Mouse (Mus musculus) heart, embryonic 11.5 days (tissue): Measurements from ENCODE around the gene Camk2d. TPM values are rescaled to one million over a fixed set of nuclear protein-coding genes. Genes with fewer than 3 reads are reported as not detected.

Experiments used
- ATAC-seq: fragments of 200-750 bp; cut with Nextera tagmentation; replicated peaks from 2 replicates; pipeline ENCODE4 v1.8.0; 2017; ENCODE audit warnings: moderate library complexity; ENCODE audit not compliant: insufficient number of reproducible peaks, low FRiP score, low TSS enrichment
- H3K27ac ChIP-seq: fragments of 300-500 bp; sonication (generic); 2 replicates; pipeline ENCODE4 v1.5.1; 2014; ENCODE audit warnings: mild to moderate bottlenecking, low read depth, low read length
- H3K27me3 ChIP-seq: fragments of 300-500 bp; sonication (generic); 2 replicates; pipeline ENCODE4 v1.6.1; 2014; ENCODE audit warnings: mild to moderate bottlenecking, low read length, mixed read lengths; ENCODE audit not compliant: control insufficient read depth, insufficient read depth
- H3K36me3 ChIP-seq: fragments of 300-500 bp; sonication (generic); 2 replicates; pipeline ENCODE4 v1.6.1; 2014; ENCODE audit warnings: mild to moderate bottlenecking, low read length, moderate library complexity, mixed read lengths; ENCODE audit not compliant: control insufficient read depth, insufficient read depth
- H3K4me1 ChIP-seq: fragments of 300-500 bp; sonication (generic); 2 replicates; pipeline ENCODE4 v1.6.1; 2014; ENCODE audit warnings: low read length; ENCODE audit not compliant: control insufficient read depth, insufficient read depth
- H3K4me2 ChIP-seq: fragments of 300-500 bp; sonication (generic); 2 replicates; pipeline ENCODE4 v1.6.1; 2014; ENCODE audit warnings: mild to moderate bottlenecking, moderate library complexity
- H3K4me3 ChIP-seq: fragments of 300-500 bp; sonication (generic); 2 replicates; pipeline ENCODE4 v1.5.1; 2014; ENCODE audit warnings: low read depth, low read length
- H3K9ac ChIP-seq: fragments of 300-500 bp; sonication (generic); 2 replicates; pipeline ENCODE4 v1.6.1; 2014; ENCODE audit warnings: mild to moderate bottlenecking, low read depth, low read length, moderate library complexity
- H3K9me3 ChIP-seq: fragments of 300-500 bp; sonication (generic); replicated peaks from 2 replicates; pipeline ENCODE4 v1.6.1; 2016; ENCODE audit warnings: low read length; ENCODE audit not compliant: control insufficient read depth
- WGBS: fragments of 180-500 bp; shearing (Covaris S2); extraction: QIAGEN DNeasy Blood & Tissue Kit; methylation state at CpG from one replicate; pipeline ENCODE4 v1.1.7; 2014; ENCODE audit not compliant: insufficient replicate concordance; 5-methylcytosine and 5-hydroxymethylcytosine counted together
- polyA plus RNA-seq: library from polyadenylated mRNA; unstranded; fragments of >200 nt; fragmentation: Nextera tagmentation; extraction: Ambion mirVana; gene quantifications from 2 replicates; pipeline ENCODE4 v1.2.1, GENCODE M21; 2014

Gene Camk2d
- polyA plus RNA-seq, 1 experiment from 2014 or later = 106 TPM

- H3K9ac ChIP-seq = no peak overlapping the region
- H3K4me2 ChIP-seq = no peak overlapping the region
- H3K4me1 ChIP-seq = no peaks in the 10 kb centered on the region
- H3K9me3 ChIP-seq = no peaks in the 10 kb centered on the region
- ATAC-seq = no peak
- H3K27ac ChIP-seq = no peak overlapping the region
- no peak overlapping the region for H3K4me3 ChIP-seq
- 0 out of 2 replicates have a peak, but pooled peaks cover 3% of the 10 kb centered on the region for H3K36me3 ChIP-seq
- no peaks in the 10 kb centered on the region for H3K27me3 ChIP-seq
- WGBS = 79% methylated on average over 6 of the region's 6 CpGs
These were observed 24.1 kb downstream of the Camk2d start for GRCm38 (mm10) chr3:126620152-126620551.

- Histone ChIP-seq H3K9me3 (no peaks in the 10 kb centered on the region), H3K27ac (no peak overlapping the region), H3K4me1 (no peaks in the 10 kb centered on the region), H3K4me2 (no peak overlapping the region), H3K4me3 (no peak overlapping the region), H3K36me3 (no peaks in the 10 kb centered on the region), H3K27me3 (no peaks in the 10 kb centered on the region), H3K9ac (no peak overlapping the region)
- 95% methylated on average over 2 of the region's 2 CpGs for WGBS
- ATAC-seq = no peak
These were observed 26.4 kb downstream of the Camk2d start for GRCm38 (mm10) chr3:126622509-126622908.

GRCm38 (mm10) chr3:126624994-126625763, 29.1 kb downstream of the Camk2d start:
- WGBS = 86% methylated on average over 11 of the region's 11 CpGs
- Histone ChIP-seq H3K4me1 (peaks cover 11% of the 10 kb centered on the region), H3K9me3 (no peaks in the 10 kb centered on the region), H3K4me3 (no peak overlapping the region), H3K27me3 (no peaks in the 10 kb centered on the region), H3K36me3 (no peaks in the 10 kb centered on the region), H3K9ac (no peak overlapping the region), H3K4me2 (no peak overlapping the region), H3K27ac (no peak overlapping the region)
- ATAC-seq = no peak

GRCm38 (mm10) chr3:126625764-126626040, 29.6 kb downstream of the Camk2d start:
- no peaks in the 10 kb centered on the region for H3K36me3 ChIP-seq
- H3K27ac ChIP-seq = no peak overlapping the region
- no peaks in the 10 kb centered on the region for H3K9me3 ChIP-seq
- no peaks in the 10 kb centered on the region for H3K27me3 ChIP-seq
- WGBS = 85% methylated on average over 8 of the region's 8 CpGs
- no peak overlapping the region for H3K4me3 ChIP-seq
- no peak overlapping the region for H3K4me2 ChIP-seq
- H3K4me1 ChIP-seq = peaks cover 16% of the 10 kb centered on the region
- no peak for ATAC-seq
- H3K9ac ChIP-seq = no peak overlapping the region

- Histone ChIP-seq H3K9ac (no peak overlapping the region), H3K36me3 (no peaks in the 10 kb centered on the region), H3K9me3 (no peaks in the 10 kb centered on the region), H3K27ac (no peak overlapping the region), H3K4me1 (peaks cover 28% of the 10 kb centered on the region), H3K4me3 (no peak overlapping the region), H3K27me3 (no peaks in the 10 kb centered on the region), H3K4me2 (no peak overlapping the region)
- ATAC-seq = no peak
- 87% methylated on average over 4 of the region's 4 CpGs for WGBS
These were observed 31.9 kb downstream of the Camk2d start for GRCm38 (mm10) chr3:126627968-126628367.

GRCm38 (mm10) chr3:126628380-126628779, 32.3 kb downstream of the Camk2d start:
- no peak overlapping the region for H3K9ac ChIP-seq
- ATAC-seq = no peak
- H3K4me1 ChIP-seq = peaks cover 28% of the 10 kb centered on the region
- H3K9me3 ChIP-seq = no peaks in the 10 kb centered on the region
- WGBS = 58% methylated on average over 3 of the region's 3 CpGs
- no peak overlapping the region for H3K4me3 ChIP-seq
- H3K4me2 ChIP-seq = no peak overlapping the region
- H3K36me3 ChIP-seq = no peaks in the 10 kb centered on the region
- peak overlapping the region; percentile 68; the same call in 1 of the 2 replicates for H3K27ac ChIP-seq
- H3K27me3 ChIP-seq = no peaks in the 10 kb centered on the region

GRCm38 (mm10) chr3:126629040-126629439, 32.9 kb downstream of the Camk2d start:
- Histone ChIP-seq H3K27me3 (no peaks in the 10 kb centered on the region), H3K4me2 (no peak overlapping the region), H3K4me3 (no peak overlapping the region), H3K27ac (peak overlapping the region; percentile 68), H3K9me3 (no peaks in the 10 kb centered on the region), H3K36me3 (no peaks in the 10 kb centered on the region), H3K9ac (no peak overlapping the region), H3K4me1 (peaks cover 28% of the 10 kb centered on the region)
- no peak for ATAC-seq
- WGBS = 77% methylated on average over 2 of the region's 2 CpGs

- no peak for ATAC-seq
- Histone ChIP-seq H3K27ac (peak overlapping the region; percentile 74), H3K36me3 (no peaks in the 10 kb centered on the region), H3K4me2 (peak overlapping the region; percentile 15; the same call in 1 of the 2 replicates), H3K27me3 (no peaks in the 10 kb centered on the region), H3K4me1 (peaks cover 28% of the 10 kb centered on the region), H3K9ac (no peak overlapping the region), H3K9me3 (no peaks in the 10 kb centered on the region), H3K4me3 (no peak overlapping the region)
- WGBS = 49% methylated on average over 19 of the region's 19 CpGs
These were observed 34.2 kb downstream of the Camk2d start for GRCm38 (mm10) chr3:126630111-126630869.
